Comparison of ENCODE assay signal across 13 mouse cellular contexts in the genomic region with DNA sequence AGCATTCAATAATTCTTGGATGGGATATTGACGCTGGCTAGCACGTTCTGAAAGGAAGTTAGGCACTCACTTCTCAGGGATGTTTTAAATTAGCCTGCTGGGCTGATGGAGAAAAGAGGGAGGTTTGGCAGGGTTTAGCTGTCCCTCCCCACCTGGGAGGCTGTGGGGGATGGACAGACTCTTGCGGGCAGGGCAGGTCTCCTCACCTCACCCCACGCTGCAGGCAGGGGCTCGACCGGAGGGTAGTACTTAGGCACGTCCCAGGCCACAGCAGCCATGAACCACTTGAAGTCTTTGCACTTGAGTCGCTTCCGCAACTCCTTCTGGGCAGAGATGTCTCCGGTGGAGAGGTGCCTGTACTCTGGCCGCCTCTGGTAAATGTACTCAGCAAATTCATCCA.
DNase-seq lines count a peak whose midpoint lies in the region; ATAC-seq and TF ChIP-seq lines count a peak whose summit lies in the region.
"Had no signal": no experiment of that assay in that cellular context is flagged by ENCODE, and none has a peak within 500 bp of the region (broad histone marks: within the 10 kb centered on the region; RNA-seq: fewer than 3 reads in every experiment).

No protein-coding gene starts in this region.

- H3K27me3 ChIP-seq in hindbrain, embryonic 16.5 days (replicated peaks; ENCODE audit: control insufficient read depth, insufficient read depth, low read length) = no peaks in the 10 kb centered on the region
- no peaks in the 10 kb centered on the region for H3K27me3 ChIP-seq in hindbrain, embryonic 10.5 days (ENCODE audit: insufficient read depth, poor library complexity, severe bottlenecking)
- H3K27me3 ChIP-seq in forebrain, embryonic 11.5 days (ENCODE audit: control insufficient read depth, insufficient read depth, low read length) = no peaks in the 10 kb centered on the region
- H3K27me3 ChIP-seq in midbrain, embryonic 13.5 days = no peaks in the 10 kb centered on the region
- no peaks in the 10 kb centered on the region for H3K27me3 ChIP-seq in intestine, postnatal 0 days (replicated peaks; ENCODE audit: control insufficient read depth, insufficient read depth, low read length)

- peak; percentile 24 for DNase-seq in cerebellum, adult 11 months
- DNase-seq in cerebellum, postnatal 14 days = no peak
- DNase-seq in hindbrain, embryonic 10.5 days (ENCODE audit: low spot score) = no peak
- DNase-seq in forebrain, embryonic 11.5 days (ENCODE audit: low spot score) = peak; percentile 57
- no peak for DNase-seq in adrenal gland, adult 8-10 months
- DNase-seq: kidney, adult 8-10 months; layer of hippocampus, postnatal 36 days; lung, postnatal 14 days; thymus, adult 18-20 months had no signal

- H3K4me3 ChIP-seq in hindbrain, embryonic 16.5 days (ENCODE audit: low read length) = no peak overlapping the region
- no peak overlapping the region for H3K4me3 ChIP-seq in hindbrain, embryonic 10.5 days
- no peak overlapping the region for H3K4me3 ChIP-seq in forebrain, embryonic 11.5 days (ENCODE audit: low read depth, low read length)
- peak overlapping the region; percentile 5; the same call in 1 of the 2 replicates for H3K4me3 ChIP-seq in midbrain, embryonic 13.5 days (replicated peaks)
- no peak overlapping the region for H3K4me3 ChIP-seq in intestine, postnatal 0 days (ENCODE audit: low read depth, low read length)

- TF ChIP-seq CTCF in intestine, postnatal 0 days (IDR thresholded peaks at IDR 0.05; ENCODE audit: low read depth) = no peak

- no peak overlapping the region for H3K27ac ChIP-seq in hindbrain, embryonic 16.5 days (ENCODE audit: low read depth, low read length)
- H3K27ac ChIP-seq in hindbrain, embryonic 10.5 days = no peak overlapping the region
- no peak overlapping the region for H3K27ac ChIP-seq in forebrain, embryonic 11.5 days (ENCODE audit: low read depth, low read length)
- H3K27ac ChIP-seq in midbrain, embryonic 13.5 days = no peak overlapping the region
- no peak overlapping the region for H3K27ac ChIP-seq in intestine, postnatal 0 days (ENCODE audit: low read depth, low read length)

- WGBS in hindbrain, embryonic 16.5 days = 56% methylated on average over 11 of the region's 11 CpGs
- WGBS in hindbrain, embryonic 10.5 days = 61% methylated on average over 11 of the region's 11 CpGs
- 43% methylated on average over 11 of the region's 11 CpGs for WGBS in forebrain, embryonic 11.5 days
- WGBS in midbrain, embryonic 13.5 days = 59% methylated on average over 11 of the region's 11 CpGs
- 57% methylated on average over 11 of the region's 11 CpGs for WGBS in intestine, postnatal 0 days

- no peaks in the 10 kb centered on the region for H3K4me1 ChIP-seq in hindbrain, embryonic 16.5 days (ENCODE audit: control insufficient read depth, insufficient read depth, low read depth, low read length)
- H3K4me1 ChIP-seq in hindbrain, embryonic 10.5 days (replicated peaks) = no peaks in the 10 kb centered on the region
- H3K4me1 ChIP-seq in forebrain, embryonic 11.5 days (replicated peaks; ENCODE audit: control insufficient read depth, insufficient read depth, low read length) = peaks cover 4% of the 10 kb centered on the region; the same call in 1 of the 2 replicates
- peaks cover 15% of the 10 kb centered on the region for H3K4me1 ChIP-seq in midbrain, embryonic 13.5 days (replicated peaks)
- no peaks in the 10 kb centered on the region for H3K4me1 ChIP-seq in intestine, postnatal 0 days (replicated peaks; ENCODE audit: control insufficient read depth, insufficient read depth, low read length)

- no peaks in the 10 kb centered on the region for H3K36me3 ChIP-seq in hindbrain, embryonic 16.5 days (ENCODE audit: control insufficient read depth, insufficient read depth, low read length)
- H3K36me3 ChIP-seq in hindbrain, embryonic 10.5 days = no peaks in the 10 kb centered on the region
- H3K36me3 ChIP-seq in forebrain, embryonic 11.5 days (ENCODE audit: control insufficient read depth, insufficient read depth, low read length) = no peaks in the 10 kb centered on the region
- H3K36me3 ChIP-seq in midbrain, embryonic 13.5 days = no peaks in the 10 kb centered on the region
- no peaks in the 10 kb centered on the region for H3K36me3 ChIP-seq in intestine, postnatal 0 days (ENCODE audit: control insufficient read depth, insufficient read depth)

- H3K4me2 ChIP-seq in hindbrain, embryonic 16.5 days (ENCODE audit: low read length) = 0 out of 2 replicates have a peak overlapping the region, but pooled peaks have one; percentile 6
- peak overlapping the region; percentile 32; the same call in 1 of the 2 replicates for H3K4me2 ChIP-seq in forebrain, embryonic 11.5 days (ENCODE audit: low read depth, low read length, severe bottlenecking)
- H3K4me2 ChIP-seq in midbrain, embryonic 13.5 days (replicated peaks) = peak overlapping the region; percentile 44
- no peak overlapping the region for H3K4me2 ChIP-seq in intestine, postnatal 0 days (replicated peaks; ENCODE audit: low read depth)
- H3K4me2 ChIP-seq: liver, embryonic 11.5 days had no signal

- ATAC-seq in hindbrain, embryonic 16.5 days = peak; percentile 54
- peak; percentile 80 for ATAC-seq in forebrain, embryonic 11.5 days (replicated peaks; ENCODE audit: low FRiP score)
- peak; percentile 84 for ATAC-seq in midbrain, embryonic 13.5 days
- ATAC-seq in intestine, postnatal 0 days = no peak

- H3K9me3 ChIP-seq in hindbrain, embryonic 16.5 days (ENCODE audit: control insufficient read depth, low read length) = no peaks in the 10 kb centered on the region
- no peaks in the 10 kb centered on the region for H3K9me3 ChIP-seq in hindbrain, embryonic 10.5 days
- no peaks in the 10 kb centered on the region for H3K9me3 ChIP-seq in forebrain, embryonic 11.5 days (ENCODE audit: control insufficient read depth, low read length)
- no peaks in the 10 kb centered on the region for H3K9me3 ChIP-seq in midbrain, embryonic 13.5 days
- no peaks in the 10 kb centered on the region for H3K9me3 ChIP-seq in intestine, postnatal 0 days (ENCODE audit: control insufficient read depth)

- no peak overlapping the region for H3K9ac ChIP-seq in hindbrain, embryonic 16.5 days (ENCODE audit: low read depth, low read length)
- H3K9ac ChIP-seq in forebrain, embryonic 11.5 days (ENCODE audit: low read length) = no peak overlapping the region
- H3K9ac ChIP-seq in midbrain, embryonic 13.5 days (replicated peaks) = peak overlapping the region; percentile 39
- no peak overlapping the region for H3K9ac ChIP-seq in intestine, postnatal 0 days (ENCODE audit: low read depth, low read length)

Comparison
In these comparisons a context has a peak if more than half of its experiments do, and no peak if none do; other contexts are left out.
1. DNase-seq: peak in cerebellum, adult 11 months (single experiment) and forebrain, embryonic 11.5 days (single experiment); none in cerebellum, postnatal 14 days (0 of 2), hindbrain, embryonic 10.5 days (single experiment) and adrenal gland, adult 8-10 months (single experiment).